In genomic region chr8:106880121-106880707, GRCm38 (mm10) we compare ENCODE assay signal across 29 mouse cellular contexts. TPM values are rescaled to one million over a fixed set of nuclear protein-coding genes. Genes with fewer than 3 reads are reported as not detected.
DNase-seq lines count a peak whose midpoint lies in the region; ATAC-seq and TF ChIP-seq lines count a peak whose summit lies in the region.
"Had no signal": no experiment of that assay in that cellular context is flagged by ENCODE, and none has a peak within 500 bp of the region (broad histone marks: within the 10 kb centered on the region; RNA-seq: fewer than 3 reads in every experiment).

No protein-coding gene starts in this region.

- no peak for TF ChIP-seq POLR2A in brain, embryonic 14.5 days (IDR thresholded peaks at IDR 0.05; ENCODE audit: borderline replicate concordance, extremely low read depth, insufficient read depth, insufficient read length, poor library complexity, severe bottlenecking)
- TF ChIP-seq POLR2A in lung, adult 2 months (IDR thresholded peaks at IDR 0.05; ENCODE audit: borderline replicate concordance, extremely low read depth, low read depth, low read length): no peak

- H3K36me3 ChIP-seq in hindbrain, postnatal 0 days (ENCODE audit: insufficient read depth, low read length): peaks cover 28% of the 10 kb centered on the region
- H3K36me3 ChIP-seq in hindbrain, embryonic 13.5 days: peaks cover 79% of the 10 kb centered on the region

- H3K9me3 ChIP-seq in hindbrain, postnatal 0 days (ENCODE audit: low read length): no peaks in the 10 kb centered on the region
- H3K9me3 ChIP-seq in hindbrain, embryonic 13.5 days: no peaks in the 10 kb centered on the region
- H3K9me3 ChIP-seq: embryonic facial prominence, embryonic 12.5 days; forebrain, embryonic 10.5 days; forebrain, embryonic 15.5 days; heart, embryonic 13.5 days; hindbrain, embryonic 15.5 days; limb, embryonic 13.5 days; midbrain, embryonic 15.5 days; neural tube, embryonic 15.5 days had no signal

- H3K9ac ChIP-seq in hindbrain, postnatal 0 days (replicated peaks; ENCODE audit: low read length): no peak overlapping the region
- no peak overlapping the region for H3K9ac ChIP-seq in hindbrain, embryonic 13.5 days
- H3K9ac ChIP-seq: embryonic facial prominence, embryonic 12.5 days; forebrain, embryonic 15.5 days; heart, embryonic 13.5 days; hindbrain, embryonic 15.5 days; limb, embryonic 13.5 days; midbrain, embryonic 15.5 days; neural tube, embryonic 15.5 days had no signal

- no peak overlapping the region for H3K4me3 ChIP-seq in hindbrain, postnatal 0 days (ENCODE audit: low read length)
- H3K4me3 ChIP-seq in hindbrain, embryonic 13.5 days: no peak overlapping the region
- H3K4me3 ChIP-seq in lung, adult 2 months (replicated peaks; ENCODE audit: extremely low read depth, low read depth, low read length): no peak overlapping the region
- H3K4me3 ChIP-seq: embryonic facial prominence, embryonic 12.5 days; forebrain, embryonic 10.5 days; forebrain, embryonic 15.5 days; heart, embryonic 13.5 days; hindbrain, embryonic 15.5 days; limb, embryonic 13.5 days; midbrain, embryonic 15.5 days; neural tube, embryonic 15.5 days had no signal

- WGBS in hindbrain, postnatal 0 days: 83% methylated on average over 8 of the region's 8 CpGs
- 93% methylated on average over 8 of the region's 8 CpGs for WGBS in hindbrain, embryonic 13.5 days
- 70% methylated on average over 8 of the region's 8 CpGs for WGBS in lung, adult 2 months

- no peaks in the 10 kb centered on the region for H3K4me1 ChIP-seq in hindbrain, postnatal 0 days (ENCODE audit: insufficient read depth, low read length)
- no peaks in the 10 kb centered on the region for H3K4me1 ChIP-seq in hindbrain, embryonic 13.5 days (replicated peaks)
- H3K4me1 ChIP-seq in lung, adult 2 months (ENCODE audit: control insufficient read depth, insufficient read depth, low read length): no peaks in the 10 kb centered on the region
- H3K4me1 ChIP-seq: embryonic facial prominence, embryonic 12.5 days; forebrain, embryonic 10.5 days; forebrain, embryonic 15.5 days; hindbrain, embryonic 15.5 days; limb, embryonic 13.5 days; midbrain, embryonic 15.5 days; neural tube, embryonic 15.5 days had no signal

- ATAC-seq in hindbrain, postnatal 0 days: no peak
- no peak for ATAC-seq in hindbrain, embryonic 13.5 days (ENCODE audit: low FRiP score)
- ATAC-seq: activated CD4-positive, CD25-positive, alpha-beta regulatory T cell, adult 4 months; CD4-positive, CD25-positive, alpha-beta regulatory T cell, adult 4 months; forebrain, embryonic 15.5 days; midbrain, embryonic 15.5 days had no signal

- no peak overlapping the region for H3K4me2 ChIP-seq in hindbrain, postnatal 0 days (ENCODE audit: low read depth, low read length)
- H3K4me2 ChIP-seq in hindbrain, embryonic 13.5 days: no peak overlapping the region
- H3K4me2 ChIP-seq: embryonic facial prominence, embryonic 12.5 days; forebrain, embryonic 15.5 days; heart, embryonic 13.5 days; hindbrain, embryonic 15.5 days; limb, embryonic 13.5 days; liver, embryonic 11.5 days; midbrain, embryonic 15.5 days; neural tube, embryonic 15.5 days had no signal

- TF ChIP-seq CTCF in hindbrain, postnatal 0 days (IDR thresholded peaks at IDR 0.05; ENCODE audit: low read depth): no peak
- TF ChIP-seq CTCF in brain, embryonic 14.5 days (IDR thresholded peaks at IDR 0.05; ENCODE audit: borderline replicate concordance, extremely low read depth, insufficient read depth, insufficient read length): no peak
- TF ChIP-seq CTCF in lung, adult 2 months (IDR thresholded peaks at IDR 0.05; ENCODE audit: insufficient read depth, low read length): no peak

- H3K27ac ChIP-seq in hindbrain, postnatal 0 days: no peak overlapping the region
- H3K27ac ChIP-seq in hindbrain, embryonic 13.5 days: no peak overlapping the region
- H3K27ac ChIP-seq: embryonic facial prominence, embryonic 12.5 days; forebrain, embryonic 10.5 days; forebrain, embryonic 15.5 days; heart, embryonic 13.5 days; hindbrain, embryonic 15.5 days; limb, embryonic 13.5 days; midbrain, embryonic 15.5 days; neural tube, embryonic 15.5 days had no signal

- no peaks in the 10 kb centered on the region for H3K27me3 ChIP-seq in hindbrain, postnatal 0 days (ENCODE audit: insufficient read depth, low read length)
- H3K27me3 ChIP-seq in hindbrain, embryonic 13.5 days: no peaks in the 10 kb centered on the region
- H3K27me3 ChIP-seq: embryonic facial prominence, embryonic 12.5 days; forebrain, embryonic 15.5 days; heart, embryonic 13.5 days; hindbrain, embryonic 15.5 days; limb, embryonic 13.5 days; midbrain, embryonic 15.5 days; neural tube, embryonic 15.5 days had no signal

- DNase-seq in hindbrain, postnatal 0 days (ENCODE audit: low spot score): peak; percentile 18
- peak; percentile 8 for DNase-seq in brain, embryonic 14.5 days (ENCODE audit: low read depth)
- peak; percentile 31 for DNase-seq in lung, adult 2 months
- DNase-seq in lung, postnatal 14 days: peak; percentile 46
- no peak for DNase-seq in layer of hippocampus, postnatal 36 days
- DNase-seq in right cerebral cortex, postnatal 36 days (ENCODE audit: low spot score in 2 of 2): no peak
- DNase-seq: adrenal gland, adult 2 months; adrenal gland, postnatal 36 days; cerebellum, adult 8-10 months; cerebellum, postnatal 36 days; gastrocnemius, postnatal 10 days; heart, postnatal 10 days; layer of hippocampus, adult 9-11 months; retina, postnatal 1 day; right cerebral cortex, postnatal 14 days; thymus, postnatal 14 days had no signal

RNA-seq across cellular contexts. Expression of gene Has3, which starts 10.2 kb away (rescaled TPM):
- total RNA-seq in hindbrain, postnatal 0 days (2014; rRNA removed): 20.0 and 21.0 TPM in 2 replicates
- polyA plus RNA-seq in hindbrain, postnatal 0 days (2015; fragmentation: Nextera tagmentation; extraction: Ambion mirVana): 0.63 and 1.2 TPM in 2 replicates
- polyA plus RNA-seq in hindbrain, embryonic 13.5 days (2015; fragmentation: Nextera tagmentation; extraction: Ambion mirVana): 0.53 and 0.88 TPM in 2 replicates
- polyA plus RNA-seq in brain, embryonic 14.5 days (2012; rRNA removed): 8.0 and 9.0 TPM in 2 replicates
- 0.48 and 0.89 TPM in 2 replicates for polyA plus RNA-seq in lung, adult 2 months (2012; rRNA removed)
- total RNA-seq in layer of hippocampus, postnatal 36 days (2021): 1 to 10 TPM; 1.5 to 1.9 TPM
- total RNA-seq: hematopoietic stem cell, adult 5-6 weeks had no signal

RNA-seq across cellular contexts. Expression of gene Utp4, which starts 13.2 kb away (rescaled TPM):
- total RNA-seq in hindbrain, postnatal 0 days (2014; rRNA removed): 21.1 and 25.5 TPM in 2 replicates
- 28.7 and 29.5 TPM in 2 replicates for polyA plus RNA-seq in hindbrain, postnatal 0 days (2015; fragmentation: Nextera tagmentation; extraction: Ambion mirVana)
- polyA plus RNA-seq in hindbrain, embryonic 13.5 days (2015; fragmentation: Nextera tagmentation; extraction: Ambion mirVana): 45.5 and 47.3 TPM in 2 replicates
- 32.4 and 40.2 TPM in 2 replicates for polyA plus RNA-seq in brain, embryonic 14.5 days (2012; rRNA removed)
- 12.3 and 14.5 TPM in 2 replicates for polyA plus RNA-seq in lung, adult 2 months (2012; rRNA removed)
- 10 to 100 TPM; 41.0 to 43.5 TPM for total RNA-seq in layer of hippocampus, postnatal 36 days (2021)

RNA-seq across cellular contexts. Expression of gene Sntb2, which starts 55.3 kb away (rescaled TPM):
- 7.3 and 8.7 TPM in 2 replicates for total RNA-seq in hindbrain, postnatal 0 days (2014; rRNA removed)
- polyA plus RNA-seq in hindbrain, postnatal 0 days (2015; fragmentation: Nextera tagmentation; extraction: Ambion mirVana): 4.6 and 6.0 TPM in 2 replicates
- polyA plus RNA-seq in hindbrain, embryonic 13.5 days (2015; fragmentation: Nextera tagmentation; extraction: Ambion mirVana): 5.9 and 7.9 TPM in 2 replicates
- polyA plus RNA-seq in brain, embryonic 14.5 days (2012; rRNA removed): 4.0 and 5.7 TPM in 2 replicates
- 9.9 and 12.1 TPM in 2 replicates for polyA plus RNA-seq in lung, adult 2 months (2012; rRNA removed)
- total RNA-seq in layer of hippocampus, postnatal 36 days (2021): 10 to 100 TPM; 22.4 to 27.9 TPM

Comparison
In these comparisons a context has a peak if more than half of its experiments do, and no peak if none do; other contexts are left out.
1. DNase-seq: peak in hindbrain, postnatal 0 days (single experiment), brain, embryonic 14.5 days (single experiment), lung, adult 2 months (single experiment) and lung, postnatal 14 days (single experiment); none in layer of hippocampus, postnatal 36 days (0 of 2) and right cerebral cortex, postnatal 36 days (0 of 2).